Mouse (Mus musculus): ENCODE data around the gene Fgf15.

GRCm38 (mm10) chr7:144887672-144888071, 8.7 kb upstream of the Fgf15 start:
- no peak for TF ChIP-seq POLR2AphosphoS5 (IDR thresholded peaks at IDR 0.05; ENCODE audit: insufficient replicate concordance, low read depth, low read length)
- 0 out of 2 replicates have a peak, but pooled peaks have one; percentile 41 for TF ChIP-seq CTCF (IDR thresholded peaks at IDR 0.05; ENCODE audit: low read depth, low read length)
- TF ChIP-seq GATA1 (IDR thresholded peaks at IDR 0.05; ENCODE audit: borderline replicate concordance, low read length), result no peak
- no peak for TF ChIP-seq TAL1 (conservative IDR thresholded peaks at IDR 0.05; ENCODE audit: low read depth, low read length)
- no peak for TF ChIP-seq GATA2 (IDR thresholded peaks at IDR 0.05; ENCODE audit: borderline replicate concordance, low read depth, low read length)
